Mouse (Mus musculus) lung, postnatal 4 days (tissue): ENCODE measurements at regions not wholly inside any gene's neighbourhood (a gene's known extent, or its start where the extent isn't known, plus 50 kb on each side); places are given as distances from the start of the nearest gene placed in this dataset.

ENCODE experiments used
- DNase-seq, 2 experiments: peaks; one replicate each; pipeline ENCODE4 v3.0.0; 2021

- peak; percentile 72 to 86 for DNase-seq
These were observed 51.0 kb upstream of the Zfp873 start for GRCm38 (mm10) chr10:81996742-81997536.
